Mouse (Mus musculus): ENCODE measurements around the gene Slamf7.

The Slamf7 gene

DNA sequence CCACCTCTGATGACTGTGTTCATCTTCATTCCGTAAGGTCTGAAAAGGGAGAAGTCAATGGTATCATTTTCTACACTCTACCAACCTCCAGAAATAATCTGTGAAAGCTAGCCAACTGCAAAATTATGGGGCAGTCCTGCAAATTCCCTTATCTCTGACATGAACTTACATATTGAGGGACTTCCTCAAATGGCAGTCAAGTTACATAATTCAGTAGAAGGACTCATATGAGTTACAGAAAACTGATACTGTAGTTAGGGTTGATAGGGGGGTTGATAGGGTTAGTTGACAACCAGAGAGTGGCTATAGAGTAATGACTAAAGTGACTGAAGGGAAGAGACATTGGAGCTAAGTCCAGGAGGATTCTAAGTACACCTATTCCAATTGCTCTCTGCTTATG is 7.6 kb upstream of the Slamf7 start:
- no peaks in the 10 kb centered on the region for H3K27me3 ChIP-seq (ENCODE audit: control insufficient read depth, insufficient read depth, low read length, poor library complexity, severe bottlenecking)
- no peaks in the 10 kb centered on the region for H3K36me3 ChIP-seq (ENCODE audit: control insufficient read depth, insufficient read depth, low read length, poor library complexity, severe bottlenecking)
- peak; percentile 47 for DNase-seq (ENCODE audit: low read depth, low spot score)

DNA sequence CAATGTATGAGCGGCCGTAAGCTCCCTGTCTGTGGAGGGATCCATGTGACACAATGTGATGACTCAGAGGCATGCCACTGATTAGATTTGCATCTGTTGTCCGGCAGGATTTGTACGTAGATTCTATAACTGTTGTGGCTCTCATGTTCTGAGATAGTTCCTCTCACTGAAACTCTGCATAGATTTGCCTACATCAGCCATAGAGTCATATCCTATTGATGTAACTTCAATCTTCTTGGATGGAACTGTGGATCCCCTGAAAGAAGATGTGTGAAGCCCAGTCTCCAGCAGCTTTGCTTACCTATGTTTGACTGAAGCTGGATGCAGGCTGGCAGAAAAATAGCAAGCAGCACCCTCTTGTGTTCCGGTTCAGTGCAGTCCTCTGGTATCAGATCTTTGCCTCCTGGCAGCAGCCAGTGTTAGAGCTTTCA is 5.7 kb upstream of the Slamf7 start:
- H3K27me3 ChIP-seq (ENCODE audit: control insufficient read depth, insufficient read depth, low read length, poor library complexity, severe bottlenecking): no peaks in the 10 kb centered on the region
- peak; percentile 70 for DNase-seq (ENCODE audit: low read depth, low spot score)

DNA sequence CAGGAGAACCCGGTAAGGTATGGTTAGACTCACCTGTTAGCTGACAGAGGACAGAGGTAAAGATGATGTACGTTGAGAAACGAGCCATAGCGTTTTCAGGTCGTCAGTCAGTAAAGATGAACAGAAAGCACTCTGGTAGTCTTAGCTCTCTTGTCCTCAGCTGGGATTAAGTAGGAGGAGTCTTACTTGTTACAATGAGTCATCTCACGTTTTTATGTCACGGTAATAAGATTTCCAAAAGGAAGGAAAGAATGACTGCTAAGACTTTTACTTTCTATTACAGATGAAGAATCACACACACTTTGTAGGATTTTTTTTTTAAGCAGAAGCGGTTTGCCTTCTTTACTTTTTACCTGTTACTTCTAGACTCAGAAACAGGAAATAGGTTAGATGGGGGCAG is 4.0 kb downstream of the Slamf7 start:
- Histone ChIP-seq H3K27me3 (ENCODE audit: control insufficient read depth, insufficient read depth, low read length, poor library complexity, severe bottlenecking) (no peaks in the 10 kb centered on the region), H3K36me3 (ENCODE audit: control insufficient read depth, insufficient read depth, low read length, poor library complexity, severe bottlenecking) (0 out of 2 replicates have a peak, but pooled peaks cover 1% of the 10 kb centered on the region)
- peak; percentile 77 for DNase-seq (ENCODE audit: low read depth, low spot score)

More for the DNA sequence above, 5.7 kb upstream of the Slamf7 start:
- no peaks in the 10 kb centered on the region for H3K36me3 ChIP-seq (ENCODE audit: control insufficient read depth, insufficient read depth, low read length, poor library complexity, severe bottlenecking)

DNA sequence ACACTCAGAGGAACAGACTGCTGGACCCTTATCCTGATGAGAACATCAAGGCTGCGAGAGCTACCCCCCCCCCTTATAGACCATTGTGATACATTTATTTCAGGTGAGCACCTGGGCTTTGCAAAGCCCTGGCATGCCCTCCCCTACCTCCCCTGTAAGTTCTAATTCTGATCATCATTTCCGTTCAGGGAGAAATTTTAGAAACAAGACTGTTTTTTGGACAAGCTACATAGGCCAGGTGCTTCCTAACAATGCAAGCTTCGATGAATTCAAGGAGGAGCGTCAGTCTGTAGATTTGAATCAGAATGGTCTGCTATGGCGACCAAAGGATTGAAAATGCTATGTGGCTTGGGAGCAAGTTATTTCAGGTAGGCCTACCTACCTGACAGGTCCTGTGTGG is 5.1 kb downstream of the Slamf7 start:
- DNase-seq (ENCODE audit: low read depth, low spot score): peak; percentile 66
- H3K27me3 ChIP-seq (ENCODE audit: control insufficient read depth, insufficient read depth, low read length, poor library complexity, severe bottlenecking): no peaks in the 10 kb centered on the region

DNA sequence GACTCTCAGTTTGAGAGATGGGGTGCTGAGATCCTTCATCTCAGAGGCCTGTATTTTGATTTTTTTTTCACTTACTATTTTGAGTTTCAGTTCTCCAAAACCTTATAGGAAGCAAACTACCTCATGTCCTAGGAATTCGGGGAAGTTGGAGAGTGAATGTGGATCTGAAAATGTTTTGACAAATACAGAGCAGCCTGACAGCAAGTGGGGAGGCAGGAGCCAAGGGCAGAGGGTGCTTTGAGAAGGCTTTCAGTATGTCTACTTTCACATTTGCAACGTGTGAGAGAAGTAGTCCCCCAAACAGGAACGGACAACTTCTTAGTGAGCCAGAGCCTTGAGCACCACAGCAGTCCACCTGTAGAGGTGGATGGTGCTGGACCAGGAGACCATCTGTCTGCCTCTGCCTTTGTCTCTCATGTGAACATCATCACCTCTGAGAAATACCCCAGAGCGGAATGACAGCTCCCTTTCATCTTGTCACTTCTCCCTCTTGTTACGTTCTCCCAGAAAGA is 6.3 kb downstream of the Slamf7 start:
- DNase-seq (ENCODE audit: low read depth, low spot score): peak; percentile 51
- no peaks in the 10 kb centered on the region for H3K27me3 ChIP-seq (ENCODE audit: control insufficient read depth, insufficient read depth, low read length, poor library complexity, severe bottlenecking)
- peaks cover 4% of the 10 kb centered on the region; the same call in 1 of the 2 replicates for H3K36me3 ChIP-seq (ENCODE audit: control insufficient read depth, insufficient read depth, low read length, poor library complexity, severe bottlenecking)

More for the DNA sequence above, 5.1 kb downstream of the Slamf7 start:
- H3K36me3 ChIP-seq (ENCODE audit: control insufficient read depth, insufficient read depth, low read length, poor library complexity, severe bottlenecking): 0 out of 2 replicates have a peak, but pooled peaks cover 1% of the 10 kb centered on the region

DNA sequence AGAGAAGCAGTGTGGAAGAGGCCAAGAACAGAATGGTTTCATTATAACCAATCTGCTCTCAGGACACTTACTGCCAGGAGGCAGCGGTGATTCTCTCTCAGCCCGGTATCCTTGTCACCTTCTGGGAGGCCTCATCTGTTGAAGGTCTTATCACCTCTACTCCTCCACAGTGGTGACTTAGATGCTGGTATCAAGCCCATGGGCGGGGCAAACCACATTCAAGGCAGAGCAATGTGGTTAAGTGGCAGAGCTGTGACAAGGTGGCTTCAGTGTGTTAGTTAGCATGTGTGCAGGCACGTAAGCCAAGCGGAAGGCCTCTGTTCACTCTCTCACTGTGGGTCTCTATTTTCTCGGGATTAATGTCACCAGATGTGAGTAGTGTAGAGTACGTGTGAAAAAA is 9.2 kb downstream of the Slamf7 start:
- Histone ChIP-seq H3K27me3 (ENCODE audit: control insufficient read depth, insufficient read depth, low read length, poor library complexity, severe bottlenecking) (no peaks in the 10 kb centered on the region), H3K36me3 (ENCODE audit: control insufficient read depth, insufficient read depth, low read length, poor library complexity, severe bottlenecking) (peaks cover 11% of the 10 kb centered on the region)
- DNase-seq (ENCODE audit: low read depth, low spot score): peak; percentile 33

DNA sequence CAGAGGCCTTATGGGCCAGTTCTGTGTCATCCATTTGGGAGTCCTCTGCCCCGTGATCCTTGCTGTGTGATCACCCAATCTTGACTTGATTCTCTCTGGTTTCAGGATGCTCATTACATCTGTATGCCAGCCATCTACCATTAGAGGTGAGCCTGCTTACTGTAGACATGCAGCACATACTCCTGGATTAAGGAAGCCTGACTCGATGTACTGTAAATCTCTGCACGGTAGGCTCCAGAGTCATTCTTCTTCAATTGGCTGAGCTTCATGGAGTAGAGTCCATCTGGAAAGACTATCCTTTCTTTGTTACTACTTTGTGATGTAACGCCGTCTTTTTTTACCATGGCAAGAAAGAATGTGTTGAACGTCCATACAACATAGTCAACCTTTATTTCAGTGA is 12.0 kb downstream of the Slamf7 start:
- DNase-seq (ENCODE audit: low read depth, low spot score): no peak
- Histone ChIP-seq H3K36me3 (ENCODE audit: control insufficient read depth, insufficient read depth, low read length, poor library complexity, severe bottlenecking) (peaks cover 13% of the 10 kb centered on the region), H3K27me3 (ENCODE audit: control insufficient read depth, insufficient read depth, low read length, poor library complexity, severe bottlenecking) (no peaks in the 10 kb centered on the region)

DNA sequence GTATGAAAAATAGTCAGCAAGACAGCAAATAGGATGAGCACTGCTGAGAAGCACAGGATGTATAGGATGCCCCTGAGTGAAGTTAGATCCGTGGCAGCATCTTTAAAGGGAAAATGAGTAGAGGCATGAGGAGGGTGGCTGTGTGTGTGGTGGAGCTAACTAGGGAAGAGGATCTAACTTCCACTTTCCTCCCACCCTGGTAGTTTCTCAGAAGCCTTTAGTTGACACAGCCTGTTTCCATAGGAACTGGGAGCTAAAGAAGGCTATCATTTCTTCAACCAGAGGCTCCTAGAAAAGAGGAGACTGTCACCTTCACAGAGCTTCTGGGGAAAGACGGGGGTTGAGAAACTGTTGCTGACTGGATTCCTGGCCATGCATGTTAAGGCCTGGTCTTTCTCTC is 14.1 kb downstream of the Slamf7 start:
- DNase-seq (ENCODE audit: low read depth, low spot score): no peak
- Histone ChIP-seq H3K27me3 (ENCODE audit: control insufficient read depth, insufficient read depth, low read length, poor library complexity, severe bottlenecking) (no peaks in the 10 kb centered on the region), H3K36me3 (ENCODE audit: control insufficient read depth, insufficient read depth, low read length, poor library complexity, severe bottlenecking) (peaks cover 14% of the 10 kb centered on the region)

DNA sequence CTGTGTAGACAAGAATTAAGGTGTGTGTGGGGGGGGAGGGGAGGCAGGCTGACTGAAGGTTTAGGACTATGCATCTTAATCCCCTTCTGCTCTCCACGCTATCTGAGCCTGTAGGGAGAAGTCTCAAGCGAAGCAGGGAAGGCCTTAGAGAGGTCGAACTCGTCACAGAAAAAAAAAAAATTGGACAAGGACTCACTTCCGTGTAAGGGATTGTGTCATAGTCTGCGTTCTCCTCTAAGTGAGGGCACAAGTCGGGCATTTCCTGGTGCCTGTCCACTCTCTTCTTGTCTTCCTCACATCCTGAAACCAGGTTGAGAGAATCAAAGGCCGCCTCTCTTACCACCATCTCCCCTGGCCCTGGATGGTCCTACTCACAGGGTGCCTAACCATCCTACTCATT is 15.7 kb downstream of the Slamf7 start:
- no peak for DNase-seq (ENCODE audit: low read depth, low spot score)
- H3K36me3 ChIP-seq (ENCODE audit: control insufficient read depth, insufficient read depth, low read length, poor library complexity, severe bottlenecking): peaks cover 14% of the 10 kb centered on the region
- H3K27me3 ChIP-seq (ENCODE audit: control insufficient read depth, insufficient read depth, low read length, poor library complexity, severe bottlenecking): no peaks in the 10 kb centered on the region

DNA sequence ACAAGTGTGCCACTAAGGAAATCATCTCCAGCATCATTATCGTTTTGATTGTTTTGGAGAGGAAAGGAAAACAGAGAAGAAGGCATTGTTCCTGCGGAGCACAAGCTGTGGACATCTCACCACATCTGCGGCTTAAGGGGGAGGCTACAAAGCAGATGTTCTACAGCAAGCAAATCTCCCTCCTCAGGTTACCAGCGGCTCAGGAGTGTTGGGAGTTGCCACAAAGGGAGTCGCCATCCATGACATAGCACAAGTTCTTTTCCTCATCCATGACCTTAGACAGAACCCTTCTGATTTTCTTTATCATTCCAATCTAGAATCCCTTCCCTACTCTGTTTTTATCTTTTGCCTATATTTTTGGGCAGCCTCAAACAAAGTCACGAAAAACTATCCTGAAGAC is 17.1 kb downstream of the Slamf7 start:
- Histone ChIP-seq H3K36me3 (ENCODE audit: control insufficient read depth, insufficient read depth, low read length, poor library complexity, severe bottlenecking) (peaks cover 12% of the 10 kb centered on the region), H3K27me3 (ENCODE audit: control insufficient read depth, insufficient read depth, low read length, poor library complexity, severe bottlenecking) (no peaks in the 10 kb centered on the region)
- DNase-seq (ENCODE audit: low read depth, low spot score): no peak

DNA sequence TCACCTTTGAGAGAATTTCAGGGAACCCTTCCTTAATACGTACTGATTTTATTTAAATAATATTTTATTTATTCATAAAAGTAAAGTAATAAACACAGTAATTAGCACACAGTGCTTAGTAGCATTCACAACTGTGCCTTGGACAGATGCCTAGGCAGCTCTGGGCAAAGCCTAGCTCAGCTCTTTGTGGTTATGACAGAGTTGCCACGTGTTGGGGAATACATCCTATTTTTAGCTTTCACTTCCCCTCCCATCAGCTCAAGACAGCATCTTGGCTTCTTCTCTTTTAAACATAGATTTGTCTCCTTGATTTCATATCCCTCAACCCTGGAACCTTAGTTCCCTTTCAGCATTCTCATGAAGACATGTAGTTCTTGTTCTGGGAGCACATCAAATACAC is 21.4 kb downstream of the Slamf7 start:
- H3K27me3 ChIP-seq (ENCODE audit: control insufficient read depth, insufficient read depth, low read length, poor library complexity, severe bottlenecking): no peaks in the 10 kb centered on the region
- peak; percentile 59 for DNase-seq (ENCODE audit: low read depth, low spot score)
- 0 out of 2 replicates have a peak, but pooled peaks cover 3% of the 10 kb centered on the region for H3K36me3 ChIP-seq (ENCODE audit: control insufficient read depth, insufficient read depth, low read length, poor library complexity, severe bottlenecking)

DNA sequence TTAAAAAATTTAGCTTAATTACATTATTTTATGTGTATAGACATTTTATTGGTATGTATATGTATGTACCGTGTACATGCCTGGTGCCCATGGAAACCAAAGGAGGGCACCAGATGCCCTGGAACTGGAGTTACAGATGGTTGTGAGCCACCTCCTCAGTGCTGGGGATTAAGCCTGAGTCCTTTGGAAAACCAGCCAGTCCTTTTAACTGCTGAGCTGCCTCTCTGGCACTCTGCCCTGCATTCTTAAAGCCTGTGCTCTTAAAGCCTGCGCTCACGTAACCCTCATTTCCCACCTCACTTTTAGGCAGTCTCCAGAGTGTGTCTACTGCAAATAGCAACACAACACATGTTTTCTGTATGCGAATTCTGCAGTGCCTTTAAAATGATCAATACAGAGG is 21.9 kb downstream of the Slamf7 start:
- no peaks in the 10 kb centered on the region for H3K27me3 ChIP-seq (ENCODE audit: control insufficient read depth, insufficient read depth, low read length, poor library complexity, severe bottlenecking)
- 0 out of 2 replicates have a peak, but pooled peaks cover 3% of the 10 kb centered on the region for H3K36me3 ChIP-seq (ENCODE audit: control insufficient read depth, insufficient read depth, low read length, poor library complexity, severe bottlenecking)
- no peak for DNase-seq (ENCODE audit: low read depth, low spot score)

DNA sequence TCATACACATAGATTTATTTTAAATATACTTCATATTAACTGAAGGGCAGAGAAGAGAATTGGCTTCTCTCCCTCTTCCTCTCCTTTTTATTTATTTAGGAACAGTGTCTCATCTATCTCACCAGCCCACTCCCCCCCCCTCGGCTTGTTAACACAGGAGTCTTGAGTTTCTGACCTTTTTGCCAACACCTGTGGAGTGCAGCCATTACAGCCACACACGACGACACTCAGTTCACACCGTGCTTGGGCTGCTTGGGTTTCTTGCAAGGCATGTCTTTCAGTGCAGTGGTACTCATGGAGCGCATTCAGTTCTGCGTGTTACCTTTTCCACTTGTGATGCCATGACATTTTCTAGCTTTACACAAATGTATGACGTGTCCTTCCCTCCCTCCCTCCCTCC is 22.8 kb downstream of the Slamf7 start:
- no peaks in the 10 kb centered on the region for H3K27me3 ChIP-seq (ENCODE audit: control insufficient read depth, insufficient read depth, low read length, poor library complexity, severe bottlenecking)
- H3K36me3 ChIP-seq (ENCODE audit: control insufficient read depth, insufficient read depth, low read length, poor library complexity, severe bottlenecking): no peaks in the 10 kb centered on the region
- no peak for DNase-seq (ENCODE audit: low read depth, low spot score)

DNA sequence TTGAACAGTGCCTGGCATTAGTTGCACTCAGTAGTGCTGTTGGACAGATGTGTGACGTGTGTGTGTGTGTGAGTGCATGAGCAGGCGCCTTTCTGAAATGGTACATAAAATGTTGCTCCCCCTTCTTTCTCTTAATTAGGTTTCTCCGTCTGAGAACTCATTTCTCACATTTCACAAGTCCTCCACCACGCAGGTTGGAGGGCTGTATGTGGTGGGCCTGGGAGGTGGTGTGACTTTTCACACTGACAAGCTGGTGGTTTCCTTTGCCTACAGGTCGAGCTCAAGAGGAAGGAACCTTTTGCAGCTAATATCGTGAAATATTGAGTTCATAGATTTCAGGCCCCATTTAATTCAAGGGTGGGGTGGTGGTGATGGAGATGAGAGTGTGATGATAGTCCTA is 23.7 kb downstream of the Slamf7 start:
- DNase-seq (ENCODE audit: low read depth, low spot score): no peak
- Histone ChIP-seq H3K27me3 (ENCODE audit: control insufficient read depth, insufficient read depth, low read length, poor library complexity, severe bottlenecking) (no peaks in the 10 kb centered on the region), H3K36me3 (ENCODE audit: control insufficient read depth, insufficient read depth, low read length, poor library complexity, severe bottlenecking) (no peaks in the 10 kb centered on the region)

DNA sequence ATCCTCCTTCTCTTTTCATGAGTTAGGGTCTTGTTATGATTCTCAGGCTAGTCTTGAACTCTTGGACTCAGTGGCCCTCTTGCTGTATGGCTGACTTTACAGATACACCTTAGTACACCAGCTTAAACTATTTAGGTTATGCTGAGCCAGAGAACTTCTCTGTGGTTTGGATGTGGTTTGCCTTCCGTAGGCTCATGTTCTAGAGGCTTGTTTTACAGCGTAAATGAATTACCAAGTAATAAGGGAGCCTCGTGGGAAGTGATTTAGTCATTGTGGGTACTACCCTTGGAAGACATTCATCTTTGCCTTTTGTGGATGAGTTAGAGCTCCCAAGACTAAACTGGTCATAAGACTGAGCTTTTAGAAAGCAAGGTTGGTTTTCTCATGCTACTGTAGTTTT is 25.0 kb downstream of the Slamf7 start:
- DNase-seq (ENCODE audit: low read depth, low spot score): no peak
- Histone ChIP-seq H3K27me3 (ENCODE audit: control insufficient read depth, insufficient read depth, low read length, poor library complexity, severe bottlenecking) (no peaks in the 10 kb centered on the region), H3K36me3 (ENCODE audit: control insufficient read depth, insufficient read depth, low read length, poor library complexity, severe bottlenecking) (no peaks in the 10 kb centered on the region)

DNA sequence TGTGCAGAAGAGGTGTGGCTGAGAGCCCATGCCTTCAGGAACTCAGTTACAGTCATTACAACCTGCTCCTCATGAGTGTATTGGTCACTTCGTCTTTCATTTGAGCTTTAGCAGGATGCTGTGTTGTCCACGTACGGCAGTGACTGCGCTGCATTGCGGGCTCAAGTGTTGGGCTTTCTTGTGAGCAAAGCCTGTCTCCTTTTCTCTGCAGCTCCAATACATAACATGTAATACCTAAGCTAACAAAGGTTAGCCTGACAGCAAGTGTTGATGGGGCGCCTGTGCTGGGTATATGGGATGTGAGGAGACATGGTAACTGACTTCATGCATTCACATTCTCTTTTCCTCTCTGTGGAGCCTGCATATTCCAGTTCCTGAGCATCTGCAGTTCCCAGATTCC is 32.7 kb downstream of the Slamf7 start:
- DNase-seq (ENCODE audit: low read depth, low spot score): no peak
- no peaks in the 10 kb centered on the region for H3K36me3 ChIP-seq (ENCODE audit: control insufficient read depth, insufficient read depth, low read length, poor library complexity, severe bottlenecking)

More for the DNA sequence above, 32.7 kb downstream of the Slamf7 start:
- no peaks in the 10 kb centered on the region for H3K27me3 ChIP-seq (ENCODE audit: control insufficient read depth, insufficient read depth, low read length, poor library complexity, severe bottlenecking)
